Mouse (Mus musculus) C2C12 (cell line): ENCODE results near the gene Phlda1.

Experiments used
- CEBPB ChIP-seq: IDR thresholded peaks from one replicate; pipeline ENCODE4 v1.6.1; 2011; ENCODE audit warnings: low read depth, mild to moderate bottlenecking, control low read depth, moderate library complexity
- CTCF ChIP-seq: IDR thresholded peaks from one replicate; pipeline ENCODE4 v1.5.1; 2011; ENCODE audit not compliant: control insufficient read depth, insufficient read depth, insufficient read length
- MAX ChIP-seq: IDR thresholded peaks from one replicate; pipeline ENCODE4 v1.6.1; 2011; ENCODE audit warnings: mild to moderate bottlenecking, control low read depth
- USF1 ChIP-seq: IDR thresholded peaks from one replicate; pipeline ENCODE4 v1.6.1; 2011; ENCODE audit warnings: low read depth, mild to moderate bottlenecking, control low read depth, moderate library complexity

DNA sequence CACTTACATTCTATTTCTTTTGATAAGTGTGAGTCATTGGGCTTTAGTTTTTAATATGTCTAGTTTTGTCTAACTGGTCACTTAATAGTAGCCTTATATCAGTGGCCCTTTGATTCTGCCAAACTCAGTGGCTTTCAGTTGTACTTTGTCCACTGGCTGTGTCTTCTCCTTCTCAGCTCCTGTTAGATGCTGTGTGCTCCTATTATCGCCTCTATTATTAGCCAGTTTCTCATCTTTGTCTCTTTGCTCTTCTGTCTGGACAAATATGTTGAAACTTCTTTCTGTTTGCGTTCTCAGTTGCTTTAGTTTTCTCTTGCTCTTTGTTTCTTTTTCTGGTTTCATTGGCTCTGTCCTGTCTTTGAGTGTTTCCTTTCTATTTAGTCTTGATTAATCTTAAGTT is 23.4 kb upstream of the Phlda1 start:
- TF ChIP-seq CTCF, result no peak
- TF ChIP-seq MAX, result no peak
- TF ChIP-seq CEBPB, result no peak
- no peak for TF ChIP-seq USF1
